11 mouse cellular contexts compared by ENCODE assay signal in genomic region chr1:78193465-78193991, GRCm38 (mm10). TPM values are rescaled to one million over a fixed set of nuclear protein-coding genes. Genes with fewer than 3 reads are reported as not detected.
DNase-seq lines count a peak whose midpoint lies in the region; ATAC-seq and TF ChIP-seq lines count a peak whose summit lies in the region.
"Had no signal": no experiment of that assay in that cellular context is flagged by ENCODE, and none has a peak within 500 bp of the region (broad histone marks: within the 10 kb centered on the region; RNA-seq: fewer than 3 reads in every experiment).

No protein-coding gene starts in this region.

- no peak overlapping the region for H3K27ac ChIP-seq in forebrain, postnatal 0 days (ENCODE audit: low read depth, low read length)
- no peak overlapping the region for H3K27ac ChIP-seq in forebrain, embryonic 15.5 days (replicated peaks)
- H3K27ac ChIP-seq in limb, embryonic 15.5 days: no peak overlapping the region

- WGBS in forebrain, postnatal 0 days: 2% methylated on average over 20 of the region's 20 CpGs
- WGBS in forebrain, embryonic 15.5 days: 3% methylated on average over 20 of the region's 20 CpGs
- 4% methylated on average over 20 of the region's 20 CpGs for WGBS in limb, embryonic 15.5 days

- no peak overlapping the region for H3K9ac ChIP-seq in forebrain, postnatal 0 days
- H3K9ac ChIP-seq in forebrain, embryonic 15.5 days (replicated peaks): no peak overlapping the region
- H3K9ac ChIP-seq in limb, embryonic 15.5 days: no peak overlapping the region

- no peaks in the 10 kb centered on the region for H3K4me1 ChIP-seq in forebrain, postnatal 0 days (ENCODE audit: insufficient read depth)
- H3K4me1 ChIP-seq in forebrain, embryonic 15.5 days: peaks cover 21% of the 10 kb centered on the region
- H3K4me1 ChIP-seq in limb, embryonic 15.5 days: peaks cover 27% of the 10 kb centered on the region

- no peak for TF ChIP-seq CTCF in forebrain, postnatal 0 days (IDR thresholded peaks at IDR 0.05; ENCODE audit: low read depth)

- H3K9me3 ChIP-seq in forebrain, postnatal 0 days (ENCODE audit: low read length): no peaks in the 10 kb centered on the region
- no peaks in the 10 kb centered on the region for H3K9me3 ChIP-seq in forebrain, embryonic 15.5 days
- H3K9me3 ChIP-seq in limb, embryonic 15.5 days: no peaks in the 10 kb centered on the region

- peaks cover 94% of the 10 kb centered on the region for H3K27me3 ChIP-seq in forebrain, postnatal 0 days (ENCODE audit: insufficient read depth, low read length)
- peaks cover 94% of the 10 kb centered on the region for H3K27me3 ChIP-seq in forebrain, embryonic 15.5 days
- peaks cover 94% of the 10 kb centered on the region for H3K27me3 ChIP-seq in limb, embryonic 15.5 days

- no peak overlapping the region for H3K4me2 ChIP-seq in forebrain, postnatal 0 days (ENCODE audit: low read depth)
- no peak overlapping the region for H3K4me2 ChIP-seq in forebrain, embryonic 15.5 days (replicated peaks)
- H3K4me2 ChIP-seq in limb, embryonic 15.5 days: no peak overlapping the region

- no peak overlapping the region for H3K4me3 ChIP-seq in forebrain, postnatal 0 days (ENCODE audit: low read depth, low read length)
- H3K4me3 ChIP-seq in forebrain, embryonic 15.5 days: no peak overlapping the region
- H3K4me3 ChIP-seq in limb, embryonic 15.5 days: peak overlapping the region; percentile 18; the same call in 1 of the 2 replicates

- no peak for ATAC-seq in forebrain, postnatal 0 days
- no peak for ATAC-seq in forebrain, embryonic 15.5 days (replicated peaks)
- no peak for ATAC-seq in limb, embryonic 15.5 days (ENCODE audit: insufficient number of reproducible peaks, low FRiP score, low TSS enrichment, low read depth)

- peak; percentile 35 for DNase-seq in forebrain, postnatal 0 days
- DNase-seq in retina, embryonic 14.5 days (ENCODE audit: low spot score): peak; percentile 34
- no peak for DNase-seq in retina, postnatal 1 day
- DNase-seq in yolk sac, embryonic 10.5 days (ENCODE audit: low spot score): peak; percentile 5
- DNase-seq in cerebellum, adult 8-10 months: no peak
- no peak for DNase-seq in thymus, postnatal 0 days (ENCODE audit: low spot score)
- DNase-seq: layer of hippocampus, postnatal 36 days; lung, postnatal 10 days had no signal

- no peaks in the 10 kb centered on the region for H3K36me3 ChIP-seq in forebrain, postnatal 0 days (ENCODE audit: insufficient read depth)
- no peaks in the 10 kb centered on the region for H3K36me3 ChIP-seq in forebrain, embryonic 15.5 days
- no peaks in the 10 kb centered on the region for H3K36me3 ChIP-seq in limb, embryonic 15.5 days

RNA-seq across cellular contexts. Expression of gene Pax3, which starts 3.4 kb away (rescaled TPM):
- total RNA-seq in forebrain, postnatal 0 days (2014; rRNA removed): 0.15 and 0.19 TPM in 2 replicates
- polyA plus RNA-seq in forebrain, postnatal 0 days (2015; fragmentation: Nextera tagmentation; extraction: Ambion mirVana): 0.04 and 0.40 TPM in 2 replicates
- polyA plus RNA-seq in forebrain, embryonic 15.5 days (2015; fragmentation: Nextera tagmentation; extraction: Ambion mirVana): 0.19 and 0.70 TPM in 2 replicates
- polyA plus RNA-seq in limb, embryonic 15.5 days (2015; fragmentation: Nextera tagmentation; extraction: Ambion mirVana): 0.60 and 0.96 TPM in 2 replicates
- 0.04 TPM in 1 of 2 replicates, not detected in the other for polyA plus RNA-seq in thymus, postnatal 0 days (2015; fragmentation: Nextera tagmentation; extraction: Ambion mirVana)
- total RNA-seq: hematopoietic stem cell, adult 5-6 weeks; layer of hippocampus, postnatal 36 days had no signal

Comparison
In these comparisons a context has a peak if more than half of its experiments do, and no peak if none do; other contexts are left out.
1. DNase-seq: peak in forebrain, postnatal 0 days (single experiment), retina, embryonic 14.5 days (single experiment) and yolk sac, embryonic 10.5 days (single experiment); none in retina, postnatal 1 day (single experiment), cerebellum, adult 8-10 months (single experiment) and thymus, postnatal 0 days (single experiment).